Mouse (Mus musculus) liver (tissue): ENCODE measurements around the gene Ehd1.

Source experiments
- DNase-seq: peaks from one replicate; pipeline ENCODE4 v3.0.0-alpha.2; 2020; ENCODE audit warnings: mixed read lengths

Ehd1 gene

GRCm38 (mm10) chr19:6276426-6277421 is at the start of gene Ehd1:
Gene Ehd1 (plus strand): TSS chr19:6276725.
- peak; percentile 98 for DNase-seq

GRCm38 (mm10) chr19:6226763-6227162 is 49.8 kb upstream of the Ehd1 start:
- no peak for DNase-seq

GRCm38 (mm10) chr19:6227864-6228263 is 48.7 kb upstream of the Ehd1 start:
- DNase-seq: no peak

- DNase-seq: no peak
Observed at GRCm38 (mm10) chr19:6230411-6230810, 46.1 kb upstream of the Ehd1 start.

- DNase-seq: no peak
Observed at GRCm38 (mm10) chr19:6231036-6231435, 45.5 kb upstream of the Ehd1 start.

GRCm38 (mm10) chr19:6233647-6234046 is 42.9 kb upstream of the Ehd1 start:
- DNase-seq: no peak

- peak; percentile 44 for DNase-seq
Observed at GRCm38 (mm10) chr19:6234337-6235083, 42.0 kb upstream of the Ehd1 start.

GRCm38 (mm10) chr19:6235084-6236052 is 41.2 kb upstream of the Ehd1 start, which contains the start of gene Ppp2r5b:
Gene Ppp2r5b (minus strand): TSS chr19:6235872.
- peak; percentile 97 for DNase-seq

GRCm38 (mm10) chr19:6236053-6236441 is 40.5 kb upstream of the Ehd1 start:
- DNase-seq: peak; percentile 90

GRCm38 (mm10) chr19:6236842-6237241 is 39.7 kb upstream of the Ehd1 start:
- DNase-seq: no peak

- no peak for DNase-seq
Observed at GRCm38 (mm10) chr19:6238740-6239139, 37.8 kb upstream of the Ehd1 start.

- peak; percentile 81 for DNase-seq
Observed at GRCm38 (mm10) chr19:6240136-6240535, 36.4 kb upstream of the Ehd1 start.

GRCm38 (mm10) chr19:6240725-6241124 is 35.8 kb upstream of the Ehd1 start:
- DNase-seq: no peak

GRCm38 (mm10) chr19:6241274-6242107 is 35.0 kb upstream of the Ehd1 start, which contains the start of gene Atg2a:
Gene Atg2a (plus strand): TSS chr19:6241668.
- DNase-seq: peak; percentile 100

- peak; percentile 73 for DNase-seq
Observed at GRCm38 (mm10) chr19:6242281-6242680, 34.2 kb upstream of the Ehd1 start.

- DNase-seq: no peak
Observed at GRCm38 (mm10) chr19:6243226-6243625, 33.3 kb upstream of the Ehd1 start.

- no peak for DNase-seq
Observed at GRCm38 (mm10) chr19:6245806-6246205, 30.7 kb upstream of the Ehd1 start.

- no peak for DNase-seq
Observed at GRCm38 (mm10) chr19:6247526-6248300, 28.8 kb upstream of the Ehd1 start.

- DNase-seq: no peak
Observed at GRCm38 (mm10) chr19:6253021-6253420, 23.5 kb upstream of the Ehd1 start.

GRCm38 (mm10) chr19:6260428-6260827 is 16.1 kb upstream of the Ehd1 start:
- DNase-seq: peak; percentile 38

GRCm38 (mm10) chr19:6260946-6261345 is 15.6 kb upstream of the Ehd1 start:
- DNase-seq: no peak
